Mouse (Mus musculus): ENCODE data around the gene Olfr1371. TPM values are rescaled to one million over a fixed set of nuclear protein-coding genes. Genes with fewer than 3 reads are reported as not detected.

The Olfr1371 gene
- not detected in 2 replicates for total RNA-seq (2023)

DNA sequence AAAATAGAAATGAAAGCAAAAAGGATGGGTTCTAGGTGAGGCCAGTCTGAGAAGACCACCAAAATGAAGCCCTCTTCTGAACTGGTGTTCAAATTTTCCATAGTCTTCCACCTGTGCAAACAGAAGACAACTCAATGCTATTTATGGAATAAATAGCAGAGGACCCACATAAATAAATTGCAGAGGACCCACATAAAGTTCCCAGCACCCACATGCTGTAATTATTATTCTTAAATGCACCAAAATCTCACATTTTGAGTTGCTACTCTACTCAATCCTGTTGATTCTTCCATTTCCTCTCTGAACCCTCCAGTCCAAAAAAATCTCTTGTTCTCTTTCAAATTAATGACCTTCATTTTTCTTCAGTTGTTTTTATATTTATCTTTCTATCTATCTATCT is at the start of gene Olfr1371:
TSS of gene Olfr1371 (minus strand) at position 101 of the 400 bp plus-strand sequence.

DNA sequence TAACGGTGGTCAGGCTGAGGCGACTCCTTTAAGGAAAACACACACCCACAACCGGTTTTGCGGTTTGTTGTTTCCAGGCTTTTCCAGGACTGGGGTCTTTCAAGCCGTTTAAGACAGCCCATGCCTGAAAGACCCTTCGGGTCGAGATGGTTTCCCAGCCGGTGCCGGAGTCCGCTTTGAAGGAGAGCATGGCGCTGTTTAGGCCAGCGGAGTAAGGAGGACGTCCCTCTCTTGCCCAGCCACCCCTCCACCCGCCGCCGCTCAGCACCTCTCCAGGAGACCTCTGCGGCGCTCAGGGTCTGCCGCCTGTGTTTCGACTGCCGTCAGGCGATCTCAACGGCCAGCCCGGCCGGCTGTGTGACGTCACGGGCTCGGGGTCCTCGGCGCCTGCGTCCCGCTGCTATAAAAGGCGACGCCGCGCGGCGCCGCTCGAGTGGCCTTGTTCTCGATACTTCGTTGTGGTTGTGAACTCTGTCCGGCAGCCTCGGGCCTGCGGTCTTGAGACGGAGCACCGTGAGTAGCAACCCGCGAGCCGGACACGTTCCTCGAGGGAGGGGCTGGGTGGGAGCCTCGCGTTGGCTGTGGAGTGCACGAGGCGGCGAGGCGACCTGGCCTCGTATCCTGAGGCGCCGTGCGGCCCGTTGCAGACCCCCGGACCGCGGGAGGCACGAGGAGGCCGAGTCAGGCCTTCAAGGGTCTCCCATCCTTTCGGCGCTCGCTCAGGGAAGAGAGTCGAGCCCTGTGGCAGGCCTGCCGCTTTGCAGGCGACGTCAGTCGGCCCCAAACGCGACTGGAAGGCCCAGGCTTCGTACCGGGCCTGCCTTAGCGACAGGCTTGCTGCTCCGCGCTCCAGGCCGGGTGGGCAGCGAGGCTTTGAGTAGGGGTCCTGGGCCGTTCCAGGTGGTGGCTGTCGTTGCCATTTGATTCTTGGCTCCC is 18.1 kb upstream of the Olfr1371 start, which contains the start of gene Skp1a:
TSS of gene Skp1a (plus strand) at position 390 of the 936 bp plus-strand sequence.

Other genes with a start within 250 kb of the Olfr1371 start
- gene Cdkn2aipnl, start 246.3 kb downstream of the Olfr1371 start, total RNA-seq (2023), result 26.0 and 30.6 TPM in 2 replicates
- 185 and 215 TPM in 2 replicates for gene Ube2b, start 213.2 kb downstream of the Olfr1371 start, total RNA-seq (2023)
- gene Cdkl3, start 209.8 kb downstream of the Olfr1371 start, total RNA-seq (2023), result 2.2 and 3.9 TPM in 2 replicates
- gene Ppp2ca, start 115.3 kb downstream of the Olfr1371 start, total RNA-seq (2023), result 112 and 126 TPM in 2 replicates
- gene Olfr1373, start 68.5 kb downstream of the Olfr1371 start, total RNA-seq (2023), result not detected in 2 replicates
- gene Skp1a, start 18.0 kb upstream of the Olfr1371 start, total RNA-seq (2023), result 64.0 and 73.0 TPM in 2 replicates
- 0.20 and 0.88 TPM in 2 replicates for gene Tcf7, start 69.0 kb upstream of the Olfr1371 start, total RNA-seq (2023)
- gene Vdac1, start 146.9 kb upstream of the Olfr1371 start, total RNA-seq (2023), result 60.1 and 73.1 TPM in 2 replicates
- gene 9530068E07Rik, start 182.4 kb upstream of the Olfr1371 start, total RNA-seq (2023), result 105 and 107 TPM in 2 replicates

Measured in neutrophil, adult 65 days (primary cell).